Mouse (Mus musculus) heart, postnatal 0 days (tissue): ENCODE measurements around the gene Amt. TPM values are rescaled to one million over a fixed set of nuclear protein-coding genes. Genes with fewer than 3 reads are reported as not detected.

Source experiments
- ATAC-seq: fragments of 200-750 bp; cut with Nextera tagmentation; 2 replicates; pipeline ENCODE4 v1.8.0; 2017; ENCODE audit warnings: low read depth, moderate number of reproducible peaks, moderate library complexity; ENCODE audit not compliant: insufficient read depth
- DNase-seq: peaks from one replicate; pipeline ENCODE4 v3.0.0-alpha.2; 2016; ENCODE audit warnings: low spot score
- H3K27ac ChIP-seq: fragments of 300-500 bp; sonication (generic); 2 replicates; pipeline ENCODE4 v1.5.1; 2014; ENCODE audit warnings: low read depth, mild to moderate bottlenecking
- H3K27me3 ChIP-seq: fragments of 300-500 bp; sonication (generic); 2 replicates; pipeline ENCODE4 v1.6.1; 2014; ENCODE audit warnings: low read length, mixed read lengths; ENCODE audit not compliant: control insufficient read depth, insufficient read depth
- H3K36me3 ChIP-seq: fragments of 300-500 bp; sonication (generic); replicated peaks from 2 replicates; pipeline ENCODE4 v1.6.1; 2014; ENCODE audit warnings: low read length, mixed read lengths; ENCODE audit not compliant: control insufficient read depth, insufficient read depth
- H3K4me1 ChIP-seq: fragments of 300-500 bp; sonication (generic); 2 replicates; pipeline ENCODE4 v1.6.1; 2014; ENCODE audit warnings: antibody characterized with exemption; ENCODE audit not compliant: control insufficient read depth, insufficient read depth
- H3K4me2 ChIP-seq: fragments of 300-500 bp; sonication (generic); 2 replicates; pipeline ENCODE4 v1.6.1; 2014; ENCODE audit warnings: low read depth, mild to moderate bottlenecking, low read length, moderate library complexity
- H3K4me3 ChIP-seq: fragments of 300-500 bp; sonication (generic); 2 replicates; pipeline ENCODE4 v1.5.1; 2014; ENCODE audit warnings: low read depth, low read length
- H3K9ac ChIP-seq: fragments of 300-500 bp; sonication (generic); replicated peaks from 2 replicates; pipeline ENCODE4 v1.6.1; 2014; ENCODE audit warnings: low read depth, low read length, mixed read lengths
- H3K9me3 ChIP-seq: fragments of 300-500 bp; sonication (generic); replicated peaks from 2 replicates; pipeline ENCODE4 v1.6.1; 2016; ENCODE audit warnings: low read length; ENCODE audit not compliant: control insufficient read depth
- CTCF ChIP-seq: IDR thresholded peaks from 2 replicates; pipeline ENCODE4 v1.5.1; 2016; ENCODE audit warnings: antibody characterized with exemption, control low read depth, low read depth
- EP300 ChIP-seq: IDR thresholded peaks from 2 replicates; pipeline ENCODE4 v1.6.1; 2016; ENCODE audit warnings: antibody characterized with exemption, low read depth
- WGBS: fragments of 180-500 bp; shearing (Covaris S2); extraction: QIAGEN DNeasy Blood & Tissue Kit; methylation state at CpG from one replicate; pipeline ENCODE4 v1.1.7; 2014; 5-methylcytosine and 5-hydroxymethylcytosine counted together
- polyA plus RNA-seq: library from polyadenylated mRNA; unstranded; fragments of >200 nt; fragmentation: Nextera tagmentation; extraction: Ambion mirVana; gene quantifications from 2 replicates; pipeline ENCODE4 v1.2.1, GENCODE M21; 2015
- total RNA-seq: library from RNA; depleted of rRNA; stranded (reverse); fragments of >200 nt; gene quantifications from 2 replicates; pipeline ENCODE4 v1.2.3, GENCODE M21; 2014; ENCODE audit warnings: low replicate concordance; rRNA removed

The Amt gene
- total RNA-seq, result 3.7 and 14.5 TPM in 2 replicates
- polyA plus RNA-seq, result 5.4 and 6.4 TPM in 2 replicates

DNA sequence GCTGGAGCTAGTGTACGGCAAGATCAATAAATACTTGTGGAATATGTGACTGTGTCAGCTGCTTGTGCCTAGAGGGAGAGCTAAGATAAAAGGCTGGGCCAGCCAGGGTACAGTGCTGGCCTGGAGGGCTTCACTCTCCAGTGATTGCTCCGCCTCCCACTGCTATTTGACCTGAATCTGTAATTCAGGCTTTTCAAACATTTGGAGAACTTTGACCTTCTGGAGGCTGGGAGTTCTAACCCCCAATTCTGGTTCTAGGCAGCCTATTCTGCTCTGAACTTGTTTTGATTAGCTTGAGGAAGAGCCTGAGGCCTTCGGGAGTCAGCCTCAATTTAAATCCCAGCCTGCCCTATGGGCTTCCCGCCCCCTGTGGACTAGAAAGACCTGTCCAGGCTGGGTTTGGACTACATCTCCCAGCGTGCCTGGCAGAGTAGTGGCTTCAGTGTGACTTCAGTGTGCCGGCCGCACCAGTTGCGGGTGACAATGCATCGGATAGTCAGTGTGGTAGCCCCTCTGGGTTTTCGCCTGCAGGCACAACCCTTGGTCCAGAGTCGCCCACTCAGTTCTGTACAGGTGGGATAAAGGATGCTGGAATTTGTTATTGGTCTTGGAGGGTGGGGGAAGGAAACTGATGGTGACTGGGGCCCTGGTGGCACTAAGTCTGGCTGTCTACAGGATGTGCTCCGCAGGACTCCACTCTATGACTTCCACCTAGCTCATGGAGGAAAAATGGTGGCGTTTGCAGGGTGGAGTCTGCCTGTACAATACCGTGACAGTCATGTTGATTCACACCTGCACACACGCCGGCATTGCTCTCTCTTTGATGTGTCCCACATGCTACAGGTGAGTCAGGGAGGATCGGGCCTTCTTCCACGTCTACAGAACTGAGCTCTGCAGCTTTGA, at the start of gene Amt:
Gene Amt (plus strand): TSS at position 401 of the 903 bp plus-strand sequence.
- TF ChIP-seq EP300 (no peak), CTCF (no peak)
- DNase-seq (no peak), ATAC-seq (peak; percentile 29; the same call in 1 of the 2 replicates)
- Histone ChIP-seq H3K4me1 (no peaks in the 10 kb centered on the region), H3K4me3 (peak within 1 kb of the TSS; percentile 16; the same call in 1 of the 2 replicates), H3K27me3 (no peaks in the 10 kb centered on the region), H3K27ac (no peak within 1 kb of the TSS), H3K36me3 (peaks cover 23% of the 10 kb centered on the region), H3K4me2 (peak within 1 kb of the TSS; percentile 39; the same call in 1 of the 2 replicates), H3K9ac (no peak within 1 kb of the TSS), H3K9me3 (no peaks in the 10 kb centered on the region)
- WGBS, result 37% methylated on average over 18 of the region's 18 CpGs

- Histone ChIP-seq H3K27me3 (no peaks in the 10 kb centered on the region), H3K4me3 (no peak overlapping the region), H3K36me3 (peaks cover 38% of the 10 kb centered on the region), H3K4me1 (peaks cover 11% of the 10 kb centered on the region), H3K27ac (0 out of 2 replicates have a peak overlapping the region, but pooled peaks have one; percentile 20), H3K9me3 (no peaks in the 10 kb centered on the region), H3K9ac (no peak overlapping the region), H3K4me2 (no peak overlapping the region)
- DNase-seq (no peak), ATAC-seq (no peak)
- no peak for TF ChIP-seq CTCF
- 57% methylated on average over 5 of the region's 5 CpGs for WGBS
These were observed 47.7 kb upstream of the Amt start for GRCm38 (mm10) chr9:108248957-108249356.

DNA sequence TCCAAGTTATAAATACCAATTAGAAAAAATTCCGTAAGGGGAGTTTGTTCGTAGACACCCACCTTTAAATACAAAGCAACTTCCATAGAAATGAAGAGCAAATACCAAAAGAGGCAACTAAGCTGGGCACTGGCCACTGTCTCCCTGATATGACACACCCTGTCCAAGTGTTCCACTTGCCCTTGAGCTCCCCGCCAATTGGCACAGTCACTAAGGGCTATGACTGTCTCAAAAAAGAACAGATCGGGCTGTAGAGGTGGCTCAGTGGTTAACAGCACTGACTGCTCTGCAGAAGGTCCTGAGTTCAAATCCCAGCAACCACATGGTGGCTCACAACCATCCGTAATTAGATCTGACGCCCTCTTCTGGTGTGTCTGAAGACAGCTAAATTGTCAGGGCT, 44.8 kb upstream of the Amt start:
- DNase-seq (no peak), ATAC-seq (peak; percentile 72; the same call in 1 of the 2 replicates)
- Histone ChIP-seq H3K9ac (no peak overlapping the region), H3K27ac (0 out of 2 replicates have a peak overlapping the region, but pooled peaks have one; percentile 20), H3K4me2 (no peak overlapping the region), H3K9me3 (no peaks in the 10 kb centered on the region), H3K27me3 (no peaks in the 10 kb centered on the region), H3K4me3 (no peak overlapping the region), H3K36me3 (peaks cover 28% of the 10 kb centered on the region), H3K4me1 (peaks cover 11% of the 10 kb centered on the region)
- TF ChIP-seq CTCF (no peak), EP300 (no peak)
- WGBS, result 70% methylated on average over 6 of the region's 6 CpGs

- TF ChIP-seq CTCF, result no peak
- no peak for TF ChIP-seq EP300
- Histone ChIP-seq H3K4me1 (peaks cover 11% of the 10 kb centered on the region), H3K4me3 (no peak overlapping the region), H3K4me2 (no peak overlapping the region), H3K27ac (no peak overlapping the region), H3K27me3 (no peaks in the 10 kb centered on the region), H3K9me3 (no peaks in the 10 kb centered on the region), H3K9ac (no peak overlapping the region), H3K36me3 (peaks cover 28% of the 10 kb centered on the region)
- ATAC-seq (no peak), DNase-seq (no peak)
- 65% methylated on average over 7 of the region's 7 CpGs for WGBS
These were observed 43.9 kb upstream of the Amt start for GRCm38 (mm10) chr9:108252766-108253165.

DNA sequence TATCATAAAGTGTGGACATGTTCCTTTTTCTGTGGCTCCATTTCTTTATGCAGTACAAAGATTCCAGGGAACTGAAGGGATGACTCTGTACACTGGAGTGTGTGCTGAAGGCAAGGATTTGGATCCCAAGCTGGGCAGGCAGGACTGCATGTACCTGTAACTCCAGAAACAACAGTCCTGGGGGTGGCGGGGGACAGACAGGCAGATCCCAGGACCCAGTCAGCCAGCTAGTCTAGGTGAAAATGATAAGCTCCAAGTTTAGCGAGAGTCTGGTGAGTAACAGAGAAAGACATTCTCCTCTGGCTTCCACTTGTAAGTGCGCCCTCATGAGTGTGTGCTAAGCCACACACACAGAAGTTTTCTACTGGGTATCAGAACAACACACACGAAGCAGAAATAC, 36.1 kb upstream of the Amt start:
- TF ChIP-seq CTCF, result no peak
- no peak for TF ChIP-seq EP300
- ATAC-seq (no peak), DNase-seq (no peak)
- H3K4me3 ChIP-seq, result no peak overlapping the region
- H3K9me3 ChIP-seq, result no peaks in the 10 kb centered on the region
- peaks cover 25% of the 10 kb centered on the region for H3K4me1 ChIP-seq
- H3K27me3 ChIP-seq, result no peaks in the 10 kb centered on the region
- peak overlapping the region; percentile 46 for H3K27ac ChIP-seq
- no peaks in the 10 kb centered on the region; the same call in 1 of the 2 replicates for H3K36me3 ChIP-seq
- peak overlapping the region; percentile 14; the same call in 1 of the 2 replicates for H3K4me2 ChIP-seq
- WGBS, result 39% methylated on average over 4 of the region's 4 CpGs
- no peak overlapping the region for H3K9ac ChIP-seq
